Mouse (Mus musculus): ENCODE measurements at regions not wholly inside any gene's neighbourhood (a gene's known extent, or its start where the extent isn't known, plus 50 kb on each side); places are given as distances from the start of the nearest gene placed in this dataset.
"Not testable (repeated sequence)": the region's sequence is repeated elsewhere in the genome, so short reads cannot be mapped to it uniquely, and the experiment has no call there.

DNA sequence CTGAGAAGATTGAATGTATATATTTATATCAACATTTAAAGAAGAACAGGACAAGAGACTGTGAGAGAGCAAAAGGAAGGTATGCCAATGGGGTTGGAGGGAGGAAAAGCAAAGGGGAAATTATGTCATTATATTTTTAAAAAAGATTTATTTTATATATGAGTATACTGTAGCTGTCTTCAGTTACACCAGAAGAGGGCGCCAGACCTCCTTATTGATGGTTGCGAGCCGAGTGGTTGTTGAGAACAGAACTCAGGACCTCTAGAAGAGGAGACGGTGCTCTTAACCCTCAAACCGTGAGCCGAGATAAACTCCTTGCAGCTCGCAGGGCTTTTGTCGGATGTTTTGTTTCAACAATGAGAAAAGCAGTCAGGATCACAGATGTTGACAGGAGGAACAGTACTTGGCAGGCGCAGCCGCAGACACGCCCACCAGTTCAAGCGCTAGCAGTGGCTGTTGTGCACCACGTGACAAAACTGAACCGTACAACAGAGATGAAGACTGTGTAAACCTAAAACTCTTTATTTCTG is 158.7 kb downstream of the Mat2b start:
- intact Hi-C loops (cut with DNase I) = no loop called here

DNA sequence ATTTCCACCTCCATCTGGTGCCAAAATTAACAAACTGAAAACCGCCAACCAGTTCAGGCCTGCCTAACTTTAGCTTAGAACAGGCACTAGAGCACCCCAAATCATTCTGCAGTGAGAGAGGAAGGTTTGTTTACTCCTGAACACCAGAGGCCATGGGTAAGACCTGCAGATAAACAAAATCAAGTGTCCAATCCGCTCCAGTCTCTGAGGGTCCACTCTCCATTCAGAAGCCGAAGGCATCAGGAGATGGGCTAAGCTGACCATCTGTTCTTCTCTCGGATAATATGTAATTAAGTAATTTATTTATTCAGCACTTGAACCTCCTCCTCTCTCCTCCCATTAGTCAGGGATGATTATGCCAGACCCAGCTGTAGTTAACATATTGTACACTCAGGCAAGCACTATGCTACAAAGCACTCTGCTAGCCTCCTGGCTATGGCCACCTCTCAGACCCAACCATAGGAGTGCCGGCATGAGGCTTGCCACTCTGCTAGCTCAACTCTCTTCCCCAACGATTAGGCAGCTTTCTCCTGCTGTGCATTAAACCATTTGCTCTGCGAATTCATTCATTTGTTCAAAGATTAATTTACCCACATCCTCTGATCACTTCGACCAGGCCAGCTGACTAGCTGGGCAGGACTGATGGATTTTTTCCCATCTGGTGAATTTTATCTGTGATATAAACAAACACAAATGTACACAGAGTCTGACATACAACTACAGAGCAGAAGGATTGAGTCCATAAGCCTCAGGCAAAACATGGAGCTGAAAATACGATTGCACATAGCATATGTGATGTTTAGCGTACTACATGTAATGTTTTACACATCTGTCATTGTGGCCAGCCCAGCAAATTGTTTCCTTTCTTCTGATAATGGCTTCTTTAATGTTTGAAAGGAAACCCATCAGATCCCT is 184.4 kb downstream of the Mat2b start:
- intact Hi-C loops (cut with DNase I) = no loop called here

DNA sequence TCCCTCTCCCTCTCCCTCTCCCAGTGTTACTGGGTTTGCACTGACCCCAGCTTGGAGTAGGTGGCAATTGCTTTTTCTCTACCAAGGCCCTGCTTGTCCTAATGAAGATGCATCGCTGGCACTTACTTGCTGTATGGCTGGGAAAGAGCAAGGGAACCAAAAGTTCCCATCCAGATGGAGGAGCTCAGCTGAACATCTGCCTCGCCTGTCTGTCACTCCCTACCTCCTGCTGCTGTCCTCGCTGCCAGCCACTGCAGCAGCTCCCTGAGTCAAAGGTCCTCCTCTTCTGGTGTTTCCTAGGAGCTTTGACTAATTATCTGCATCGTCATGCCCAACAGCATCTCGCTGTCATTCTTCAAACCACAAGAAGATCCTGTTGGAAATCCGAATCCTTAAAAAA is 203.4 kb downstream of the Mat2b start:
- intact Hi-C loops (cut with DNase I) = no loop called here

DNA sequence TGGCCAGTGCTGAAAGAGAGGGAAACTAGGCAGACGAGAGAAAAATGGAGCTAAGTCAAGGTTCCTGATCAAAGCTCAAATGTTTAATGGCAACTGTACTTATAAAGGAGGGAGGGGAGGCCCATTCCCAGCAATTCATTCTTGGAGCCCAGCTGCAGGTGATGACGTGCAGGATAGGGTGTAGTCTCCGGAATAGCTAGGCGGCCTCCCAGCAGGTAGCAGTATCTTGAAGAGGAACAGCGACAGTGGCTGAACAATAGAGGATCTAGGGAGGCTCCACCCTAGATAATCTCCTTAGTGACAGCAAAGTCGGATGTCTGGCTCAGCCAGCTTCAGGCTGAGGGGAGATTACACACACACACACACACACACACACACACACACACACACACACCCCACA is 216.8 kb downstream of the Mat2b start:
- intact Hi-C loops (cut with DNase I) = not testable (repeated sequence)

DNA sequence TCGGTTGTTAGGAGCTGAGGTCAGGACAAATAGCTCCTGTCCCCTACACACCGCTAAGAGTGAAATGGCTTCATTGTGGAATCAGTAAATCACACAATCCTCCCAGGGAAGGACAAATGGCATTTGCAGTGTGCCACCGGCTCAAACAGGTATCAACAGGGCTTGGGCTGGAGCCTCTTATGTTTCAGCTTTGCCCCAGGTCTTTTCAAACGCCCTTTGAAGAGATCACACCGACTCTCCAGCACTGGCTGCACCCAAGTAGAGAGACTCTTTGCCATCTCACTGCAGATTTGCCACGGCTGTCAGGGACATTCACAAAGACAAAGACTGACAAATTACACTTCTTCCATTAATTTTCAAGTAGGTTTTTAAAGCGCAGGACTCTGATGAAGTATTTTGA is 217.7 kb downstream of the Mat2b start:
- intact Hi-C loops (cut with DNase I) = no loop called here

DNA sequence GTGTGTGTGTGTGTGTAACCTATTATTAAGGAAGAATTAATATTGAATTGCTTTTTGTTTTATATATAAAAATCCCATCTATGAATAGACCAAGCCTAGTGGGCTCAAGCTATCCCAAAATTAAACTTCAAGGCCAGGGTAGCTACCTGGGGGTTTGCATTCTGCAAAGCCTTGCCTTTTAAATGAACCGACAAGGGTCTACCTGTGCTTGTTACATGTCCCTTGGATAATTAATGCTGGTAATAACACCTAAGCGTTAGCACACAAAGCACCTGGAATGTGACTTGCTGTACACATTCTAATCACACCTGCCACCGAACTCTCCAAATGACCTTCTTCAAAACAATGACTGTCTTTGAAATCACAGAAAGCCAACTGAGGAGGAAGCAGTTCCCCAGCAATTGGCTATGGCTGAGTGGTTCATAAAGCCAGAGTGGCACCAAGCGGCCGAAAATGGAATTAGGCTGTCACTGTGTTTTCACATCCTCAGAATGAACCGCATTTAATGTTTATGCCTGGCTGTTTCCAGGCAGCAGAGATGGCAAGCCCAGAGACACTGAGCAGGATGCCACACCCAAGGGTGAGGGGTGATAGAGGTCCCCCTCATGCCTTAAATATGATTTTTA is 225.8 kb downstream of the Mat2b start:
- intact Hi-C loops (cut with DNase I) = loop anchor here (5.0 kb wide), 1 partner anchor 877 kb away; no protein-coding TSS in a partner anchor

DNA sequence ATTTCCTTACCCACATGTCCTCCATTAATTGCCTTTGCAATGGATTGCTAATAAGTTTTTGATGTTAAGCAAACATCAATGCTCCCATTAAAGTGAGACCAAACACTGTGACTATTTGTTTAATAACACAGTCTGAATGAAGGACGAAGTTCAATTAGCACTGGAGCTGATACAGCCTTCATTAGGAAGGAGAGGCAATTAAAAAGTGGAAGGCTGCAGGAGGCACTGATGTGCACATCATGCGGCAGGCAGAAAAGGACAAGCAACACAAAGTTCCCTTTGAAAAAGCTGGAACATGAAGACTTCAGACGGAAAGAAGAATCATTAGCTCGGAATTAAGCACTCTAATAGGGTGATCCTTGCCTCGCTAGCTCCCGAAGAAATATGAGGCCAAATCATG is 238.4 kb downstream of the Mat2b start:
- intact Hi-C loops (cut with DNase I) = no loop called here

DNA sequence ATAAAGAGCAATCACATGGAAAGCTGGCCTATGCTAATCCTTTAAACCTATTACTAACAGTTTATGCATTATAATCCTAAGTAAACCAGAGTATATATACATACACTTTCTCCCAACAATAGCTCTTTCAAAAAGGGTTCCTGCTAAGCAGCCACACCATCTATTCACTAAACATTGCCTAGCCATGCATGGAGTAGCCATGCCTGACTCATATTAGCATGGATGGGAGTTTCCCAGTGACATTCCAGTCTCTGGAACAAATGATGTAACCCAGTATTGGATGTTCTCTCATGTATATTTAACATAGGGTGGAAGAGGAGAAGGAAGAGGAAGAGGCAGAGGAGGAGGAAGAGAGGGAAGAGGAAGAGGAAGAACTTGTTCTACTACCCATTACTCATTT is 240.0 kb downstream of the Mat2b start:
- intact Hi-C loops (cut with DNase I) = not testable (repeated sequence)

DNA sequence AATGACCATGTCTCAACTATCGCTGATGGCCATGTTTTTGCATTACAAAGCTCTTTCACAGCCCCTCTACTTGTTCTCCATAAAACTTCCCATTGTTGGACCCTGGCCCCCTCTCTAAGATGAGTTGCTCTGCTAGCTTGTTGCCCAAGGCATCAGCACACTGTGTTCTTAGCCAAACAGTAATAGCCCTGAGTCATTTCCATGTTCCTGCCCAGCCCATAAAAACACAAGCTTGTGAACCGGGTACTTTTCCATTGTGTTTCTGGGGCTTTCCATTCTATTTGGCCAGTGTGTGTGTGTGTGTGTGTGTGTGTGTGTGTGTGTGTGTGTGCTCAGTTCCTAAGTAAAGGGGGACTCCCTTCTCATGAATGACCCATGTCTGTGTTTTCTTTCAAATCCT is 248.2 kb downstream of the Mat2b start:
- intact Hi-C loops (cut with DNase I) = no loop called here

DNA sequence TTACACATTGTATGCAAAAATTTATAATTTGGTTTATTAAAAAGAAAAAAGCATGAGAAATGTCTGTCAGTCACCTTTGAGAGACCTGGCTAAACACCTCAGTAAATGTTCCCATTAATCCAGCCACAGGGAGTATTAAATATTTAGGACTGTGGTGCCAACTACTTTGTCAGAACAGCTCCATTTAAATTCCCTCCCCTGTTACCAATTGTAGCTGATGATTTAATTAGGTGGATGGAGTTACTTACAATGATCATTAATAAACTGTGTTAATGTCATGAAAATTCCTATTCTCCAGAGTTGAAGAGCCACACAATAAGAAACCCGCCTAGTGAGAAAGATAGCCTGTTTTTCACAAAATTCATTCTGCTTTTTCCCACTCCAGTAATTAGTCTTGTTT is 261.0 kb downstream of the Mat2b start:
- intact Hi-C loops (cut with DNase I) = no loop called here

DNA sequence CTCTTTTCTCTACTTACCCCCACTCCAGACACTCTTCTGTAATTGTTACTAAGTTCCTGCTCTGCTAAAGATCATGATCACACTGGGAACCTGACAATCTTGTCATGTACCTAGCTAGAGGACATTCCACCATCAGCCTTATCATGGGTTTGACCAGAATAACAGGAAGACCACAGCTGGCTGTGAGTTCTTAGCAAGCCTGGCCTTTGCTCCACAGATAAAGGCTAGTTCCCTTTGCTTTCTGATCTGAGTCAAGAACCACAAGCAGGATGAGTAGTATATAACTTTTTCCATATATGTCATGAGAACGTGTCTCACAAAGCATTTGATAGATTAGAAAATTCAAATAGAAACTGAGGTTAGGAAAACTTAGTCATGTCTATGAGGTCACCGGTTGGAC is 266.1 kb downstream of the Mat2b start:
- intact Hi-C loops (cut with DNase I) = no loop called here

DNA sequence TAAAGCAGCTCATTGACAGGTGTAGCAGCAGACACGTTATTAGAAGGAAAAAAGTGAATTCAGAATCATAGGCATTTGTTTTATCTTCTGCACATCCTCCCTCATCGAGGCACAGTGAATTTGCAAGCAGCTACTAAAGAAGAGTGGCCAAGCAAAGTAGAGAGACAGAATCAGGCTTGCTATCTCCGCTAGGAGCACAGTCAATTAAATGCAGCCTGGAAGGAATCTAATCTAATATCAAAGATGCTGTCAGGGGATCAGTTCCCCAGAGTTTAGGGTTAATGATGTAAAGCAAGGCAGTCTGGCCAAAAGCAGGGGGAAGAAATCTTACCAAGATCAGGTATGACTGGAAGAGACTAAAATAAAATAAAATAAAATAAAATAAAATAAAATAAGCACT is 270.7 kb downstream of the Mat2b start:
- intact Hi-C loops (cut with DNase I) = no loop called here

DNA sequence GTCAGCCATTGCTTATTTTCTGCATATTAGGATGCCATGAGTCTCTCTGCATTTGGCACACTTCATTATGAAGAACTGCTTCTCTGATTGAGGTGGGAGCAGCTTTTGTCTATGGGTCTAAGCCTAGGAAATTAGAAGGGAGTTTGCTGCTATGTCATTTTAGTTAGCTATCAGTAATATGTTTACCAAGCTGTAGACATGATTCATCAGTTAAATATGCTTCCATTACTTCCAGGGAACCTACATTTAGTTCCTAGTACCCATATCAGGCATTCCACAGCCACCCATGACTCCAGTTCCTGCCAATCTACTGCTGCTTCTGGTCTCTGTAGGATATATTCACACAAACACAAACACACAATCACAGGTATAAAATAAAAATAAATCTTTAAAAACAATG is 287.4 kb downstream of the Mat2b start:
- intact Hi-C loops (cut with DNase I) = no loop called here

DNA sequence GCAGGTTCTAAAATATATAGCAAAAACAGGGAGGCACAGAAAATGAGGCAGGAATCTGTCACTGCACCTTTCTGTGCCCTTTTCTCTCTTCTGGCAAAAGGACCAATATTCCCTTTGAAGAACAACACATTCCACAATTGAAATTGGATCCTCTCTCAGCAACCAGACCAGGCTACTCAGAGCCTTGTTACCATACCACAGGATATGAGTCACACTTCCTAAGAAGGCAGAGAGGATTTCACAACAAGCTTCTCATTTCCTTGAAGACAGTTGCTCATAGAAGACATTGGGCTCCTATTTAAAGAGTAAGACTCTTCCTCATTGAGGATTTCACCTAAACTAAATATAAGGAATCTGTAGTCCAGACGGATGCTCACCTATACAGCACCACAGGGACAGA is 292.8 kb downstream of the Mat2b start:
- intact Hi-C loops (cut with DNase I) = no loop called here

DNA sequence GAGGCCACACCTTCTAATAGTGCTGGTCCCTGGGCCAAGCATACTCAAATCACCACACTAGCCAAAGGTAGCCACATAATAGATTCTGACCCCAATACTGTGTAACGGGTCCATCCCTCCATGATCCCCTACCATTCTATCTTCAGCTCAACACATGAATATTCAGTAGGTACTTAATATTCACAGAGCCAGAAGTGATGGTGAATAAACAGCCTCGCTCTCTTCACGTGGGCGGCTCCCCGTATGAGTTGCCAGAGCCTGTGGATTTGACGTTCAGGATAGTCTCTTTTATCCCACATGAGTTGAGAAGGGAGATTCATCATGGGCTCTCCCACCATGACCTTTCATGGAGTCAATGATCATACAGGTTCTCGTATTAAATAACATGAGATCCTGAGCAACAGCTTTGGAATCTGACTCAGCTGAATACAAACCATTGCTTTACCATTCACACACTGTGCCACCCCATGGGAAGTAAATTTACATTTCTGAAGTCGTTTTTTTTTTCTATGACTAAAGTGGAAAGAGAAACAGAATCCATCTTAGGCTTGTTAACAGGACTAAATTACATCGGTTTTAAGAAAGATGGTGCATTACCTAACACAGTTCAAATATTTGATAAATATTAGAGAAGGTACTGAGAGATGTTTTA is 297.4 kb downstream of the Mat2b start:
- intact Hi-C loops (cut with DNase I) = no loop called here

DNA sequence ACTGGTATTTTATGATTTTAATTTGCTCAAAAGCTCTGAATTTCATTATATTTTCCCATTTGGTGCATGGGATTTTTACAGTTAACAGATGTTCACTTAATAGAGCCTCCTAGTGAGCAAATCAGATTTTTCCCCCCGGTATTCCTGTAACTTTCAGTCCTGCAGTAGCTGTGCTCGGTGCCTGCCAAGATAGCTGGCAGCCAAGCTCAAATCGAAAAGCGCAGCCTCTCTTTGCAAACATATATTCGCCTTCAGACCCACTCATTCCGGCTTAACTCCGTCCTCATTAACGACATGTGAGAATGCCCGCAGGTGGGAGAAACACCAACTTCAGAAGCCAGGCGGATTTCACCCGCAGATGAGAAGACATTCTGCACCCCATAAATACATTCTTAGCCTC is 299.7 kb downstream of the Mat2b start:
- intact Hi-C loops (cut with DNase I) = no loop called here

DNA sequence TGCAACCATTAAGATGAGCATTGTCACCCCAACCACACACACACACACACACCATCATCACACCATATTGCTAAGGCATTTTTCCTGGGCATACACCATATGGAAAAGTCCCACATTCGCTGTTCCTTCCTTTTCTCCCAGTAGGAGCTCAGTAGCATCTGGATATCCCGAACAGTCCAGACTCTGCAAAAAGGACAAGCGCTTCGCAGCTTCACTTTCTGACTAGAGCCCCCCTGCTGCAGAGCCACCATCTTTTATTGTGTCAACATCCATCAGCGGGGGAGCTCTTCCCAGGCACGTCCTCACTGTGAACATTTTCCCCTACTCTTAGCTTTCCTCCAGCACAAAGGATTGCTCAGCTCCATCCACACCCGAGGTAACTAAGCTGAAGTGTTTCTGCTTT is 300.1 kb downstream of the Mat2b start:
- intact Hi-C loops (cut with DNase I) = no loop called here

DNA sequence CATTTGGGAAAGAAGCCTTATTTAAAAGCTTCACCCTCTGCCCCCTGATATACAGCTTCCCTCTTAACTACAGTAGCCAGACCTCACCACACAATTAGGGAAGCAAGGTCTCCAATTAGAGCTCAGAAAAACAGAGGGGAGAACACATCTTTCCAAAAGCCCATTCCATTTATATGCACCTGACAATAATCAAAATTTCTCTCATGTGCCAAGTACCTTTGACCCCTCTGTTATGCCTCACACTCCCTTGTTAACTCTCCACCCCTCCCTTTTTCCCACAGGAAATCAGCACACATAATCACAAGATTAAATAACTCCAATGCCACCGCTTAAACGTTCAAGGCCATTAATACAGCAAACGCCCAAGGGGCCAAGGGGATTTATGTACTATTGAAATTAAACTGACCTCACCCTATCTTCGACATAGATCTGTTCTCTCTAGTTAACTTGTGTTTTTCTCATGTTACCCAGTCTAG is 300.7 kb downstream of the Mat2b start:
- intact Hi-C loops (cut with DNase I) = no loop called here

DNA sequence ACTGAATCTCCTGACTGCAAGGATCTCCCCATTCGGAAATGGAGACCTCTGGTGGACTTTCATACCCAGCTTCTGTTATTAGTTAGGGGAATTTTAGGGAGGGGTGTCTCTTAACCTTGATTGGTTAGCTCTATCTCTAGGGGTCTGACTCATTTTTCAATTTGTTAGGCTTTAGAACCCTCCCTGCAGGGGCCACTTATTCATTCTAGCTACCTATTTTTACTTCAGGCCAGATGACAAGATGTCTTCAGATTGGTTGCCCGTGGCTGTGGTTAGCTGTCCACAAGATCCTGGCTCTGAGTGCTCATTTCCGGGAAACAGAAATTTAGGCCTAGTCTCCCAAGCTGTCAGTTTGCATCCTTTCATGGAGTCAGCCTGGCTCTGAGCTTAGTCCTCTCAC is 314.3 kb downstream of the Mat2b start:
- intact Hi-C loops (cut with DNase I) = no loop called here

DNA sequence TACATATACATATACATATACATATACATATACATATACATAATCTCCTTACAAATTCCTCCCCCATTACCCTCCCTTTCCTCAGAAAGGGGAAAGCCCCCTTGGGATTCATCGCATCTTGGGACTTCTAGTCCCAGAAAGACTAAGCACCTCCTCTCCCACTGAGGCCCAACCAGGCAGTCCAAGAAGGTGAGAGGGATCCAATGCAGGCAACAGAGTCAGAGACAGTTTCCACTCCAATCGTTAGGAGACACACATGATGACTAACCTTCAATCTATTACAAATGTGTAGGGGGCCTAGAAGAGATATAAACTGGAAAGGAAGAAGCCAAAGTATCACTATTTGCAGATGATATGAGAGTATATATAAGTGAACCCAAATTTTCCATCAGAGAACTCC is 323.3 kb downstream of the Mat2b start:
- intact Hi-C loops (cut with DNase I) = no loop called here

DNA sequence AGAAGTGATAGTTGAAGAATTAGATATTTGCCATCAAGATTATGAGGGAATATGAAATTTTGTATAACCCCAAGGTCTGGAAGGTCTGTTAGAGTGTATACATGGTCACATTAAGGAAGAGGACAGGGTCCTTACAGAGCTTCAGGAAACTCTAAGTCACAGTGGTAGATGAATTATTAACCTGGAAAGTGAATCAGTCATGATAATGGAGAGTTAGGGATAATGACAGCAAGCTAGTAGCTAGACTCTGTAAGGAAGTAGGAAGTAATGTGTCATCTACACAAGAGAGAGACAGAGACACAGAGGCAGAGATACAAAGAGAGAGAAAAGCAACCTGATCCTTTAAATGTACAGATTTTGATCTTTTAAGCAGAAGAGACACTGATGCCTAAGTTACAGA is 328.4 kb downstream of the Mat2b start:
- intact Hi-C loops (cut with DNase I) = no loop called here
